Mouse (Mus musculus) lung, adult 2 months (tissue): ENCODE measurements at regions not wholly inside any gene's neighbourhood (a gene's known extent, or its start where the extent isn't known, plus 50 kb on each side); places are given as distances from the start of the nearest gene placed in this dataset.
A peak's percentile ranks its signal among the peaks of the same experiment; 100 is the strongest.

Source experiments
- DNase-seq: peaks from one replicate; pipeline ENCODE4 v3.0.0; 2022
- H3K4me1 ChIP-seq: fragments of 200-500 bp; 2 replicates; pipeline ENCODE4 v1.6.1; 2011; ENCODE audit warnings: low read length; ENCODE audit not compliant: control insufficient read depth, insufficient read depth
- H3K4me3 ChIP-seq: fragments of 200-500 bp; replicated peaks from 2 replicates; pipeline ENCODE3; 2011; ENCODE audit warnings: low read depth, mild to moderate bottlenecking, control low read depth, low read length; ENCODE audit errors: extremely low read depth
- CTCF ChIP-seq: fragments of 200-500 bp; IDR thresholded peaks from 2 replicates; pipeline ENCODE4 v1.5.1; 2011; ENCODE audit warnings: mild to moderate bottlenecking, low read length, control low read depth; ENCODE audit not compliant: insufficient read depth
- POLR2A ChIP-seq: fragments of 200-500 bp; IDR thresholded peaks from 2 replicates; pipeline ENCODE4 v1.6.1; 2011; ENCODE audit warnings: low read depth, mild to moderate bottlenecking, control low read depth, low read length, borderline replicate concordance; ENCODE audit errors: extremely low read depth
- WGBS: fragments of 180-500 bp; shearing (Covaris S2); methylation state at CpG from one replicate; pipeline ENCODE4 v1.1.7; 2018; 5-methylcytosine and 5-hydroxymethylcytosine counted together

DNA sequence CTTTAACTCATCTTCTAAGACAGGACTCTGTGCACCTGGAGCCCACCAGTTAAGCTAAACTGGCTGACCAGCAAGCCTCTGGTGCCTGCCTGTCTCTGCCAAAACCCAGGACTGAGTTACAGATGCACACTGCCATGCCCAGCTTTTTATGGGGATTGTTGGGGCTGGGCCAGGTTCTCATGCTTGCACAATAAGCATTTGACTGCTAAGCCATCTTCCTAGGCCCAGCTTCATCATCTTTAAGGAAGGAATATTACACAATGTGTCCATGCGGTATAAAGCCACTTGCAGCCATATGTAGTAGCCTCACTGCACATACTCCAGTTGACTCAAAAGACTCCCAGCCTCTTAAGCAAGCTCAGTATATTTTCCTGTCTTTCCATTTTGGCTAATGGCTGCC is 340.4 kb downstream of the Agtpbp1 start:
- WGBS, result 78% methylated on average over 1 of the region's 1 CpGs
- H3K4me3 ChIP-seq, result no peak overlapping the region
- no peak for DNase-seq
- TF ChIP-seq POLR2A, result no peak
- TF ChIP-seq CTCF, result no peak
- H3K4me1 ChIP-seq, result no peaks in the 10 kb centered on the region

DNA sequence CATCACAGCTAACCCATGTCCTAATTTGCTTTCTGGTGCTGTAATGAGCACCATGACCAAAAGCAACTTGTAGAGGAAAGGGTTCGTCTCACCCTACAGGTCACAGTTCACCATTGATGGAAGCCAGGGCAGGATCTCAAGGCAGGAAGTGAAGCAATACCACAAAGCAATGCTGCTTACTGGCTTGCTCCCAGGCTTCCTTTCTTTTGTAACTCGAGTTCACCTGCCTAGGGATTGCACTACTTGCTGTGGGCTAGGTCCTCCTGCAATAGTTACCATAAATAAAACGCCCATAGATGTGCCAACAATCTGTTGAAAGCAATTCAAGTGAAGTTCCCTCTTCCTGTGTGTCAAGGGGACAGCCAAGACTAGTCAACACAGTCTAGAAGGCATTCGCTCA is 342.4 kb downstream of the Agtpbp1 start:
- DNase-seq, result no peak
- no peak for TF ChIP-seq POLR2A
- TF ChIP-seq CTCF, result no peak
- 36% methylated on average over 4 of the region's 4 CpGs for WGBS
- H3K4me1 ChIP-seq, result no peaks in the 10 kb centered on the region
- H3K4me3 ChIP-seq, result no peak overlapping the region

DNA sequence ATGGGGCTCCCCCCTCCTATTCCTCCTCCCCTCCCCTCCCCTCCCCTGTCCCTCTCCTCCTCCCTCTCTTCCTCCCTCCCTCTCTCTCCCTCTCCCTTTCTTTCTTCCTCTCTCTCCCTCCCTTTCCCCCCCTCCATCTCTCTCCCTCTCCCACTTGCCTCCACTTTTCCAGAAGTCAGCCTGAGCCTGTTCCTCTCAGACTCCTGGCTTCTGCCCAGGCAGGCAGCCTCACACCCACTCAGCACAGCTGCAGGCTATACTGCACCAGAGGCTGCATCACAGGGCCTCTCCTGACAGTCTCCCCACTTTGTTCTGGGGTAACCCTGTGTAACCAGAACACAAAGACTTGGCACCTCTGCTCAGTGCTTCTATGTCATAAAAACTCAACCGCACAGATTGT is 346.3 kb downstream of the Agtpbp1 start:
- Histone ChIP-seq H3K4me1 (no peaks in the 10 kb centered on the region), H3K4me3 (no peak overlapping the region)
- TF ChIP-seq CTCF (no peak), POLR2A (no peak)
- 63% methylated on average over 1 of the region's 1 CpGs for WGBS
- DNase-seq, result no peak

DNA sequence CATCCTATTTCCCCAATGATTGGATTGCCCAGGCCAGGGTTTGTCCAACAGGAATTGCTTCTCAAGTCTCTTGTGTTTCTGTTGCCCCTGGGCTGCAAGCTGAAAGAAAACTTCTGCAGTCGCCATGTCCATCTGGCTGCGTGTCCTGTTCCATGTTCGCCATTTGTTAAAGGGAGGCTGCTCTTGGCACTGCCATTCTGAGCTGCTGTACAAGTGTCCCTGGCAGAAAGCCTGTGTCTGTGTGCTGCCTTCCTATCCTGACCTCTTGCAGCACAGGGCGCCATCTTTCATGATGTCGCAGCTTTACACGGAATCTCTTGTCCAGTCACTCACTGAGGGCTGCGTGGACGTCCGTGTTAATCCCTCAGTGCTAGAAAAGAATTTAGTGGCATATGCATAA is 349.2 kb downstream of the Agtpbp1 start:
- no peak for DNase-seq

DNA sequence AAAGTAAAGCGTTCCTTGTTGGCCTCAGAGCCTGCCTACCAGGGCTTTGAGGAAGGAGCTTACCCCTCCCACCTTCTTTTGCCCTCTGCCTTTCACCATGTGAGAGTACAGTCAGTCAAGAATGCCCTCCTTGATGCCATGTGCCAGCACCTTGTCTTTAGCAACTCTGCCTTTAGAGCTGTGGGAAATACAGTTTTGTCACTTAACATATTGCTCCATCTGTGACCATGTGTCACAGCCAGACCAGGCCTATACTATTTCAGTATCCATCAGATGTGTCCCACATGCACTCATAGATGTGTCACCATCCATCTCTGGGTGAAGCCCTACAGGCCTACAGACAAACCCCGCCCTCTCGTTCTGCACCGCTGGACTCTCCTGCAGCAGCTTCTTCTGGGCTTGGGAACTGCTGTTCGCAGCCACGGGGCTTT is 355.9 kb downstream of the Agtpbp1 start:
- TF ChIP-seq CTCF (no peak), POLR2A (no peak)
- DNase-seq, result peak; percentile 4
- no peak overlapping the region for H3K4me3 ChIP-seq
- 75% methylated on average over 6 of the region's 6 CpGs for WGBS
- H3K4me1 ChIP-seq, result no peaks in the 10 kb centered on the region

More for the DNA sequence above, 349.2 kb downstream of the Agtpbp1 start:
- H3K4me1 ChIP-seq, result no peaks in the 10 kb centered on the region
- WGBS, result 86% methylated on average over 9 of the region's 9 CpGs
- no peak overlapping the region for H3K4me3 ChIP-seq
- TF ChIP-seq CTCF (no peak), POLR2A (no peak)

DNA sequence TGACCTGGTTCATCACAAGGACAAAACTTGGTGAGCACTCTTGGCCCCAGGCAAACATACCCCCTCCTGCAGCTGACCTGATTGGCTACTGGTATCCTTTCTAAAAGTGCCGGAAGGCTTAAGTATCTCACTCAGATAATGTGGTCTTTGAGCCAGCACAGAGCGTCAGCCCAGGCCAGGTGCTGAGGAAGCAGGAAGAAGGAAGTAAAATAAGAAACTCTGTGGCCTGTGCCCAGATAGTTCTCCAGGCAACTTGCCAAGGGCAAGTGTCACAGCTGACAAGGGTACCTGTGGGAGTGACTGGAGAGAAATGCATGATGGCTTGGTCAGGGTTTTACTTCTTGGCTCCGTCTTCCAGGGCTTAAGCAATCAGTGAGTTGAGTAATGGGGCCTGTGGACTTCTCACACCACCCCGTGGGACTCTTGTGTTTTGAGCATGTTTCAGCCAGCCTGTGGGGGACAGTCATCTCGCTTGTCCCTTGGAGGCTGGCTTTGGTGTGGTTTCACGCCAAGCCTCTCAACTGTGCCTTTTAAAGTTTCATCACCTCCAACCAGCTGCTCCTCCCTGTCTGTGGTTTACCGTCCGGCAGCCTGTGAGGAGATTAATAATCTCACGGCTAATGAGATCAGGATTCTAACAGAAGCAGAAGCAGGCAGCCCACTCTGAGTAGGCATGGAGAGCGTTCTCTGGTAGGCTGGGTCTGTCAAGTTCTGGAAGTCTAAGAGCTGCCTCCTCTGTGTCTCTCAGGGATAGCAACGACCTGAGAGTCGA is 356.8 kb downstream of the Agtpbp1 start:
- WGBS, result 27% methylated on average over 12 of the region's 12 CpGs
- TF ChIP-seq POLR2A (no peak), CTCF (no peak)
- H3K4me1 ChIP-seq, result no peaks in the 10 kb centered on the region
- H3K4me3 ChIP-seq, result no peak overlapping the region
- peak; percentile 60 for DNase-seq

DNA sequence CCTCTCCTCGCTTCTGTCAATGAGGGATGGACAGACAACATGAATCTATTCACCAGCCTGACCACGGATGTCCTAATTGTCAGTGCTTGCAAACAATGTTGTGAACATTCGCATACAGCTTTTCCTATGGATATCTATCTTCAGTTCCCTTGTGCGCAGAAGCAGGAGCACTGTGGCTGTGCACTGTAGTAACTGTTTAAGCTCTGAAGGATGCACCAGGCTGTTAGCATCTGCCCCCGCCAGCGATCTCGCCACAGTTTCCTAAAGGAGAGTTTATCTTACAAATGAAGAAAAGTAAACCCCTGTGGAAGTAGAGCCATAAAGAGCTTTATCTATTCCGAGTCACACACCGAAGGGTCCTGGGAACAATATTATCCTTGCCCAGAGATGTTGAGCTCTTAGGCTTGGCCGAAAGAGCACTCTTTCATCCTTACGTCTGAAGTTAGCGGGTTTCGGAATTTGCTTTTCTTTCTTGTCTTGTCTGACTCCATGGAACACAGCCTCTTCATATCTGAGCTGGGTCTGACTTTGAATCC is 357.4 kb downstream of the Agtpbp1 start:
- 76% methylated on average over 13 of the region's 13 CpGs for WGBS
- Histone ChIP-seq H3K4me1 (no peaks in the 10 kb centered on the region), H3K4me3 (no peak overlapping the region)
- no peak for TF ChIP-seq POLR2A
- no peak for TF ChIP-seq CTCF
- no peak for DNase-seq

DNA sequence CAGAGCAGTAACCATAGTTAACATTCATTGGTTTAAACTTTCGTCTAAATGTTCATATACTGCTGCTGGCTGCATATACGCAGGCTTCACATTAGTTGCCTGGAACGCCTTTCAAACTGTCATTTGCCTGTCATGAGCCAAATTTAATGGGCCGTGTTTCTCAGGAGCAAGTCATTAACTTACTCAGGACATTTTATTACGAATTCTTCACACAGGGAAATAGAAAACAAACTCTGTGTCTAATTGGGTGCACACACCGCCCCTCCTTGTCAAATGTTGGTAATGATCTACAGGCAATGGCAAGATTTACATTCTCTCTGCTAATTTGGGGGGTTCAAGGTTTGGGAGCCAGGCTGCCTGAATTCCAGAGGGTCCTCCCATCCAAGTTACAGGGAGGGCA is 364.4 kb downstream of the Agtpbp1 start:
- 65% methylated on average over 6 of the region's 6 CpGs for WGBS

DNA sequence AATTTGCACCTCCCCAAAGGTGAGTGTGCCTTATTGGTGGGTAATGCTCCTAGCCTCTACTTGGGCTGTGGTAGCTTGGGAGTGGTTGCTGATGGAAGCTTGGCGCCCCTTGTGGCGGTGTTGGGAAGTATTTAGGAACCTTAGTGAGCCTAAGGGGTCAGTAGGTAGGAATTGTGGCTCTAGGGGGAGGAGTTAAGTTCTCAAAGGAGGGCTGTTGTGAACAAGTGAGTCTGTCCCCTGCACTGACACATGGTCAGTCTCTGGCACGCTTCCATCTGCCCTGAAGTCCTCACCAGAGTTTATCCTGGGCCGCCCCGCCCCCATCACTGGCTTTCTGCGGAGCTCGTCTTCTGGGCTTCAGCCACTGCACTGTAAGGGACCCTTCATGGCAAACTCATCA is 364.9 kb downstream of the Agtpbp1 start:
- 35% methylated on average over 7 of the region's 7 CpGs for WGBS
- TF ChIP-seq CTCF (peak; percentile 57), POLR2A (no peak)
- DNase-seq, result peak; percentile 11
- no peaks in the 10 kb centered on the region for H3K4me1 ChIP-seq
- H3K4me3 ChIP-seq, result no peak overlapping the region

More for the DNA sequence above, 364.4 kb downstream of the Agtpbp1 start:
- DNase-seq, result no peak
- Histone ChIP-seq H3K4me3 (no peak overlapping the region), H3K4me1 (no peaks in the 10 kb centered on the region)
- TF ChIP-seq POLR2A (no peak), CTCF (no peak)

DNA sequence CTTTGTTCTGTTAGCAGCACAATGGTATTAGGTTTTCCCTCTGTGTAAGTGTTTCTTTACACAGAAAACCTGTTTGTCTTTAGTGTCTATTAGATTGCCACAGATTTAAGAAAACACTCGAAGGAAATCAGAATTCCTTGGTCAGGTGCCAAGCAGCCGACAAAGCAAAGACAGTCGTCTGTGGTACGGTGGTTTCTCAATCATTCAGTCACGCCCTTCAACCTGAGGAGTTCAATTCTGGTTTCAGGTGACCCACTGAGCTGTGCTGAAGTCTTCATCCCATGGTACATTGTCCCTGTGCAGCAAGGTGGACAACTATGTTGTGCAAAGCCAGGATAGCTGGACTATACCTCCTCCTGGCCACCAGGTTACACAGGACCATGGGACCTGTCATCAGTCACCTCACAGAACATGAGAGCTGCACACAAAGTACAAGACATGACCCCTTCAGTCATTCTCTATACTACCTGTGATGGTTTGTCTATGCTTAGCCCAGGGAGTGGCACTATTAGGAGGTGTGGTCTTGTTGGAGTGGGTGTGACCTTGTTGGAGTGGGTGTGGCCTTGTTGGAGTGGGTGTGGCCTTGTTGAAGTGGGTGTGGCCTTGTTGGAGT is 368.2 kb downstream of the Agtpbp1 start:
- TF ChIP-seq CTCF, result no peak
- no peak for TF ChIP-seq POLR2A
- 35% methylated on average over 5 of the region's 5 CpGs for WGBS
- peak; percentile 5 for DNase-seq
- no peaks in the 10 kb centered on the region for H3K4me1 ChIP-seq
- H3K4me3 ChIP-seq, result no peak overlapping the region
